Mouse (Mus musculus): ENCODE data around the gene Gbgt1.

GRCm38 (mm10) chr2:28479208-28480204 lies 17.2 kb upstream of the Gbgt1 start:
- no peak for TF ChIP-seq CTCF (IDR thresholded peaks at IDR 0.05; ENCODE audit: low read depth)
- no peak for TF ChIP-seq EP300 (optimal IDR thresholded peaks at IDR 0.05)

Measured in stomach, postnatal 0 days (tissue).